Mouse (Mus musculus) gastrocnemius, adult 2 months (tissue): Measurements from ENCODE around the gene Skp2. TPM values are rescaled to one million over a fixed set of nuclear protein-coding genes. Genes with fewer than 3 reads are reported as not detected.
A peak's percentile ranks its signal among the peaks of the same experiment; 100 is the strongest.

Experiments used
- DNase-seq: peaks from one replicate; pipeline ENCODE4 v3.0.0; 2022
- H3K27ac ChIP-seq: fragments of 200-600 bp; 2 replicates; pipeline ENCODE4 v1.8.1; 2022; ENCODE audit warnings: mild to moderate bottlenecking
- H3K4me3 ChIP-seq: fragments of 200-600 bp; 2 replicates; pipeline ENCODE4 v1.8.1; 2022; ENCODE audit warnings: mild to moderate bottlenecking, moderate library complexity
- CTCF ChIP-seq: fragments of 200-600 bp; IDR thresholded peaks from 2 replicates; pipeline ENCODE4 v1.8.1; 2022; ENCODE audit warnings: antibody characterized with exemption, mild to moderate bottlenecking, moderate library complexity
- intact Hi-C: fragments of 180-260 bp; cut with DNase I; formaldehyde crosslinking; loops from one replicate; pipeline ENCODE4 v1.15.1; 2025
- total RNA-seq, 2 experiments: library from RNA; stranded (reverse); gene quantifications; 2 replicates each; pipeline ENCODE4 v1.2.3; 2021

The Skp2 gene
- total RNA-seq, 2 experiments from 2014 or later = 0.48 to 0.61 TPM

DNA sequence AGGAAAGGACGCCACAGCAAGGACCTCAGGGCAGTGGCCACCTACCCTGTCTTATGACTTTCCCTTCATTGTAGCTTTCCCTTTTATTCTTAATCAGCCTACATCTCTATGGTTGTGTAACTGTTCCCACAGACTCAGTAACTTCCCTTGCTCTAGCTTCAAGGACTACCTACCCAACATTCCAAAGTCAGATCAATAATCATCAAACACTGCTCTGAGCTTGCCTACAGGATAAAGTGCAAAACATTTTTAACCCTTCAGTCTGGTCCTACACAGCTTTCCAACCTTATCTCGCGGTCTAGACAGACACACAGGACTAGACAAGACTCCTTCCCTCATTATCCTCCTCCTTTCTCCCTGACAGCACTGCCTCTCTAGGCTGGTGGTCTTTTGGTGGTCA, 84.9 kb downstream of the Skp2 start:
- TF ChIP-seq CTCF = no peak
- intact Hi-C loops = no loop called here
- Histone ChIP-seq H3K4me3 (peak overlapping the region; percentile 97), H3K27ac (peak overlapping the region; percentile 91)
- no peak for DNase-seq

- Histone ChIP-seq H3K27ac (no peak overlapping the region), H3K4me3 (no peak overlapping the region)
- intact Hi-C loops = no loop called here
- TF ChIP-seq CTCF = no peak
- DNase-seq = no peak
These were observed 86.3 kb downstream of the Skp2 start for GRCm38 (mm10) chr15:9068881-9069280.

Other genes with a start within 250 kb of the Skp2 start
- under 1 TPM in 1 of 2 experiments, not detected in 1; 0.20 TPM for gene Ranbp3l, start 187.5 kb downstream of the Skp2 start, total RNA-seq
- gene Nadk2, start 84.2 kb downstream of the Skp2 start, total RNA-seq = 10 to 100 TPM; 32.2 to 42.6 TPM
- 10 to 100 TPM; 14.8 to 15.1 TPM for gene Lmbrd2, start 14.9 kb downstream of the Skp2 start, total RNA-seq
- gene Ugt3a1, start 121.5 kb upstream of the Skp2 start, total RNA-seq = not detected
- gene Ugt3a2, start 180.1 kb upstream of the Skp2 start, total RNA-seq = not detected